Mouse (Mus musculus) kidney, postnatal 0 days (tissue): ENCODE measurements at regions not wholly inside any gene's neighbourhood (a gene's known extent, or its start where the extent isn't known, plus 50 kb on each side); places are given as distances from the start of the nearest gene placed in this dataset.

Source experiments
- ATAC-seq: fragments of 200-750 bp; cut with Nextera tagmentation; replicated peaks from 2 replicates; pipeline ENCODE4 v1.8.0; 2017; ENCODE audit warnings: low read depth, moderate number of reproducible peaks, moderate TSS enrichment, moderate library complexity; ENCODE audit not compliant: low FRiP score
- DNase-seq: peaks from one replicate; pipeline ENCODE4 v3.0.0-alpha.2; 2016; ENCODE audit warnings: low spot score
- H3K27ac ChIP-seq: fragments of 300-500 bp; sonication (generic); 2 replicates; pipeline ENCODE4 v1.5.1; 2014; ENCODE audit warnings: mild to moderate bottlenecking
- H3K27me3 ChIP-seq: fragments of 300-500 bp; sonication (generic); 2 replicates; pipeline ENCODE4 v1.6.1; 2014; ENCODE audit warnings: low read length, mixed read lengths; ENCODE audit not compliant: insufficient read depth
- H3K36me3 ChIP-seq: fragments of 300-500 bp; sonication (generic); 2 replicates; pipeline ENCODE4 v1.6.1; 2014; ENCODE audit warnings: low read length, mixed read lengths; ENCODE audit not compliant: insufficient read depth
- H3K4me1 ChIP-seq: fragments of 300-500 bp; sonication (generic); replicated peaks from 2 replicates; pipeline ENCODE4 v1.6.1; 2014; ENCODE audit warnings: antibody characterized with exemption, low read length, mixed read lengths; ENCODE audit not compliant: insufficient read depth
- H3K4me2 ChIP-seq: fragments of 300-500 bp; sonication (generic); 2 replicates; pipeline ENCODE4 v1.6.1; 2014; ENCODE audit warnings: mild to moderate bottlenecking, low read length, moderate library complexity, mixed read lengths
- H3K4me3 ChIP-seq: fragments of 300-500 bp; sonication (generic); replicated peaks from 2 replicates; pipeline ENCODE4 v1.5.1; 2014; ENCODE audit warnings: low read depth, low read length
- H3K9ac ChIP-seq: fragments of 300-500 bp; sonication (generic); 2 replicates; pipeline ENCODE4 v1.6.1; 2014; ENCODE audit warnings: low read depth, low read length
- H3K9me3 ChIP-seq: fragments of 300-500 bp; sonication (generic); replicated peaks from 2 replicates; pipeline ENCODE4 v1.6.1; 2016; ENCODE audit warnings: low read length, inconsistent platforms, mixed read lengths
- CTCF ChIP-seq: IDR thresholded peaks from 2 replicates; pipeline ENCODE4 v1.5.1; 2016; ENCODE audit warnings: antibody characterized with exemption, low read depth, mild to moderate bottlenecking, moderate library complexity
- WGBS: fragments of 180-500 bp; shearing (Covaris S2); extraction: QIAGEN DNeasy Blood & Tissue Kit; methylation state at CpG from one replicate; pipeline ENCODE4 v1.1.7; 2014; 5-methylcytosine and 5-hydroxymethylcytosine counted together

GRCm38 (mm10) chr13:42383099-42383498 lies 81.8 kb downstream of the Edn1 start:
- Histone ChIP-seq H3K27ac (no peak overlapping the region), H3K4me3 (no peak overlapping the region), H3K4me1 (no peaks in the 10 kb centered on the region), H3K9ac (no peak overlapping the region), H3K27me3 (no peaks in the 10 kb centered on the region), H3K36me3 (no peaks in the 10 kb centered on the region), H3K9me3 (no peaks in the 10 kb centered on the region), H3K4me2 (no peak overlapping the region)
- DNase-seq = no peak
- 81% methylated on average over 4 of the region's 4 CpGs for WGBS
- no peak for ATAC-seq
- TF ChIP-seq CTCF = no peak

- TF ChIP-seq CTCF = no peak
- Histone ChIP-seq H3K9me3 (no peaks in the 10 kb centered on the region), H3K27ac (no peak overlapping the region), H3K27me3 (no peaks in the 10 kb centered on the region), H3K4me1 (no peaks in the 10 kb centered on the region), H3K9ac (no peak overlapping the region), H3K4me3 (no peak overlapping the region), H3K4me2 (no peak overlapping the region), H3K36me3 (no peaks in the 10 kb centered on the region)
- DNase-seq (no peak), ATAC-seq (no peak)
- 83% methylated on average over 1 of the region's 1 CpGs for WGBS
Observed at GRCm38 (mm10) chr13:42390389-42390788, 89.1 kb downstream of the Edn1 start.

GRCm38 (mm10) chr13:42391330-42392005 lies 90.2 kb downstream of the Edn1 start:
- WGBS = 81% methylated on average over 9 of the region's 9 CpGs
- Histone ChIP-seq H3K9ac (no peak overlapping the region), H3K9me3 (no peaks in the 10 kb centered on the region), H3K36me3 (no peaks in the 10 kb centered on the region), H3K27ac (no peak overlapping the region), H3K4me1 (no peaks in the 10 kb centered on the region), H3K27me3 (no peaks in the 10 kb centered on the region), H3K4me3 (no peak overlapping the region), H3K4me2 (no peak overlapping the region)
- ATAC-seq (no peak), DNase-seq (no peak)
- no peak for TF ChIP-seq CTCF

GRCm38 (mm10) chr13:42392701-42393100 lies 91.4 kb downstream of the Edn1 start:
- TF ChIP-seq CTCF = no peak
- H3K27me3 ChIP-seq = no peaks in the 10 kb centered on the region
- H3K4me3 ChIP-seq = no peak overlapping the region
- no peaks in the 10 kb centered on the region for H3K9me3 ChIP-seq
- no peaks in the 10 kb centered on the region for H3K4me1 ChIP-seq
- no peak for DNase-seq
- WGBS = 96% methylated on average over 7 of the region's 7 CpGs
- no peak overlapping the region for H3K9ac ChIP-seq
- no peak overlapping the region for H3K27ac ChIP-seq
- H3K36me3 ChIP-seq = no peaks in the 10 kb centered on the region
- H3K4me2 ChIP-seq = no peak overlapping the region
- no peak for ATAC-seq

GRCm38 (mm10) chr13:42394572-42394971 lies 93.3 kb downstream of the Edn1 start:
- no peak for TF ChIP-seq CTCF
- Histone ChIP-seq H3K4me1 (no peaks in the 10 kb centered on the region), H3K27ac (no peak overlapping the region), H3K36me3 (no peaks in the 10 kb centered on the region), H3K9me3 (no peaks in the 10 kb centered on the region), H3K27me3 (no peaks in the 10 kb centered on the region), H3K4me3 (no peak overlapping the region), H3K9ac (no peak overlapping the region), H3K4me2 (no peak overlapping the region)
- no peak for ATAC-seq
- 78% methylated on average over 2 of the region's 2 CpGs for WGBS
- DNase-seq = no peak

- H3K4me1 ChIP-seq = no peaks in the 10 kb centered on the region
- WGBS = 56% methylated on average over 2 of the region's 2 CpGs
- H3K27me3 ChIP-seq = no peaks in the 10 kb centered on the region
- H3K9me3 ChIP-seq = no peaks in the 10 kb centered on the region
- no peak overlapping the region for H3K4me2 ChIP-seq
- H3K36me3 ChIP-seq = no peaks in the 10 kb centered on the region
- ATAC-seq = no peak
- H3K27ac ChIP-seq = no peak overlapping the region
- DNase-seq = no peak
- TF ChIP-seq CTCF = no peak
- no peak overlapping the region for H3K4me3 ChIP-seq
- H3K9ac ChIP-seq = no peak overlapping the region
Observed at GRCm38 (mm10) chr13:42401513-42401912, 100.2 kb downstream of the Edn1 start.
